Mouse (Mus musculus) lung, embryonic 16.5 days (tissue): ENCODE results near the gene Mpp2. TPM values are rescaled to one million over a fixed set of nuclear protein-coding genes. Genes with fewer than 3 reads are reported as not detected.

ENCODE experiments used
- ATAC-seq: fragments of 200-750 bp; cut with Nextera tagmentation; 2 replicates; pipeline ENCODE4 v1.8.0; 2017; ENCODE audit warnings: low read depth, mild to moderate bottlenecking, moderate library complexity
- H3K27ac ChIP-seq: fragments of 300-500 bp; sonication (generic); 2 replicates; pipeline ENCODE4 v1.5.1; 2014; ENCODE audit warnings: mild to moderate bottlenecking, control low read depth, low read length
- H3K27me3 ChIP-seq: fragments of 300-500 bp; sonication (generic); 2 replicates; pipeline ENCODE4 v1.6.1; 2014; ENCODE audit warnings: low read depth, low read length, mixed read lengths; ENCODE audit not compliant: control insufficient read depth, insufficient read depth
- H3K36me3 ChIP-seq: fragments of 300-500 bp; sonication (generic); 2 replicates; pipeline ENCODE4 v1.6.1; 2014; ENCODE audit warnings: low read length; ENCODE audit not compliant: control insufficient read depth, insufficient read depth
- H3K4me1 ChIP-seq: fragments of 300-500 bp; sonication (generic); replicated peaks from 2 replicates; pipeline ENCODE4 v1.6.1; 2014; ENCODE audit warnings: low read length, mixed read lengths; ENCODE audit not compliant: control insufficient read depth, insufficient read depth
- H3K4me2 ChIP-seq: fragments of 300-500 bp; sonication (generic); 2 replicates; pipeline ENCODE4 v1.6.1; 2014; ENCODE audit warnings: low read depth, low read length, control low read depth
- H3K4me3 ChIP-seq: fragments of 300-500 bp; sonication (generic); 2 replicates; pipeline ENCODE4 v1.5.1; 2014; ENCODE audit warnings: mild to moderate bottlenecking, low read length, control low read depth
- H3K9ac ChIP-seq: fragments of 300-500 bp; sonication (generic); 2 replicates; pipeline ENCODE4 v1.6.1; 2014; ENCODE audit warnings: low read length, control low read depth
- H3K9me3 ChIP-seq: fragments of 300-500 bp; sonication (generic); 2 replicates; pipeline ENCODE4 v1.6.1; 2016; ENCODE audit warnings: low read length; ENCODE audit not compliant: control insufficient read depth
- WGBS: fragments of 180-500 bp; shearing (Covaris S2); extraction: QIAGEN DNeasy Blood & Tissue Kit; methylation state at CpG from one replicate; pipeline ENCODE4 v1.1.7; 2014; 5-methylcytosine and 5-hydroxymethylcytosine counted together
- polyA plus RNA-seq: library from polyadenylated mRNA; unstranded; fragments of >200 nt; fragmentation: Nextera tagmentation; extraction: Ambion mirVana; gene quantifications from 2 replicates; pipeline ENCODE4 v1.2.1, GENCODE M21; 2015

Mpp2 gene
- polyA plus RNA-seq, 1 experiment from 2014 or later, result 6.4 TPM

GRCm38 (mm10) chr11:102043381-102043780 is 44.9 kb downstream of the Mpp2 start:
- no peak overlapping the region for H3K4me2 ChIP-seq
- WGBS, result 87% methylated on average over 6 of the region's 6 CpGs

GRCm38 (mm10) chr11:102042971-102043370 is 45.3 kb downstream of the Mpp2 start:
- H3K36me3 ChIP-seq, result no peaks in the 10 kb centered on the region
- no peak overlapping the region for H3K4me3 ChIP-seq
- H3K9me3 ChIP-seq, result no peaks in the 10 kb centered on the region
- H3K4me1 ChIP-seq, result peaks cover 5% of the 10 kb centered on the region; the same call in 1 of the 2 replicates
- H3K27me3 ChIP-seq, result no peaks in the 10 kb centered on the region
- H3K4me2 ChIP-seq, result no peak overlapping the region
- no peak for ATAC-seq
- H3K9ac ChIP-seq, result no peak overlapping the region
- 90% methylated on average over 13 of the region's 14 CpGs for WGBS
- no peak overlapping the region for H3K27ac ChIP-seq

More at GRCm38 (mm10) chr11:102043381-102043780, 44.9 kb downstream of the Mpp2 start:
- no peaks in the 10 kb centered on the region for H3K27me3 ChIP-seq
- no peak overlapping the region for H3K27ac ChIP-seq
- no peak for ATAC-seq
- H3K4me3 ChIP-seq, result no peak overlapping the region
- H3K36me3 ChIP-seq, result no peaks in the 10 kb centered on the region
- no peak overlapping the region for H3K9ac ChIP-seq
- H3K9me3 ChIP-seq, result no peaks in the 10 kb centered on the region
- H3K4me1 ChIP-seq, result peaks cover 5% of the 10 kb centered on the region; the same call in 1 of the 2 replicates

DNA sequence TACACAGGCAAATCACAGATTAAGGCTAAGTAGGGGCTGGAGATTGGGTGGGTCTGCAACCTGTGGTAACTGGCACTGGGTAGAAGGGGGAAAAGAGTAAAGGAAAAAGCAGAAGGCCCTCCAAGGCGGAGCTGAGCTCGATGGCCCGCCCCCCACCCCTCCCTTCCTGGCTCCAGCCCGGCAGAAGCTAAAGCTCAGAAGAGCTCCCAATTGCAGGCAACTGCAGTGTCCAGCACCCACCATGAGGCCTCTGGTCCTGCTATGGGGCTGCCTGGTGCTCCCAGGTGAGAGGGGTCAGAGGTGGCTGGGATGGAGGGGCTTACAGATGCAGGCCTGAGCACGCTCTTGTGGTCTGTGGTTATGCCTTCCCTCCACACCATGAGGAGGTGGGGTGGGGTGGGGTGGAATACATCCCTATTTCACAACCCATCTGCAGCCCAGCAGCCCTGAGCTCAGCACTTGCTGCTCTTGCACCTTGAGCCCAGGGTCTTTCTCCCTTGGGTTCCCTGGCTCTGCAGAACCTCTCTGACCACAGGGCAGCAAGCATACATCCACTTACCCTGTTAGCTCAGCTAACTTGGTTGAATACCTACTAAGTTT is 46.9 kb downstream of the Mpp2 start, which contains the start of gene Cd300lg:
TSS of gene Cd300lg (plus strand) at position 160 of the 600 bp plus-strand sequence.
- H3K9ac ChIP-seq, result no peak within 1 kb of the TSS
- ATAC-seq, result no peak
- 57% methylated on average over 5 of the region's 5 CpGs for WGBS
- H3K9me3 ChIP-seq, result no peaks in the 10 kb centered on the region
- no peak within 1 kb of the TSS for H3K27ac ChIP-seq
- H3K4me1 ChIP-seq, result peaks cover 5% of the 10 kb centered on the region; the same call in 1 of the 2 replicates
- no peaks in the 10 kb centered on the region for H3K36me3 ChIP-seq
- H3K27me3 ChIP-seq, result no peaks in the 10 kb centered on the region
- H3K4me3 ChIP-seq, result no peak within 1 kb of the TSS
- H3K4me2 ChIP-seq, result no peak within 1 kb of the TSS

GRCm38 (mm10) chr11:102040646-102041045 is 47.7 kb downstream of the Mpp2 start:
- Histone ChIP-seq H3K27ac (no peak overlapping the region), H3K4me3 (no peak overlapping the region), H3K36me3 (no peaks in the 10 kb centered on the region), H3K4me2 (no peak overlapping the region), H3K9ac (no peak overlapping the region), H3K9me3 (no peaks in the 10 kb centered on the region), H3K4me1 (peaks cover 5% of the 10 kb centered on the region; the same call in 1 of the 2 replicates), H3K27me3 (no peaks in the 10 kb centered on the region)
- ATAC-seq, result no peak
- WGBS, result 74% methylated on average over 4 of the region's 4 CpGs

DNA sequence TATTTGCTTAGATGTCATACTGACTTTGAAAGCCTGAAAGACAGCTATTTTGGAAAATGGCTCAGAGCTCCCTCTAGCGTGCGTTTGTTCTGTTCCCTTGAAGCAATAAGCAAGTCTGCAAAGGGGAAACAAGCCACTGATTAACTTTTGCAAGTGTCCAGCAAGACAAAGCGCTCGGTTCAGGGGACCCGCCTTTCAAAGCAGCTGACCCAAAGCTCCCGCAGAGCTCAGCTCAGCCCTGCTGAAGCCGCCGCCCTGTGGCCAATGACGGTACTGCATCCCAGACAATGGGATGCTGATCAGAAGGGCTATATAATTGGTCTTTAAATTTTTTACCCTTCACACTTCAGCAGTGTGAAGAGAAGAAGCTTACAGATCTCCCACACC is 48.2 kb downstream of the Mpp2 start:
- H3K4me1 ChIP-seq, result peaks cover 5% of the 10 kb centered on the region; the same call in 1 of the 2 replicates
- H3K36me3 ChIP-seq, result no peaks in the 10 kb centered on the region
- H3K4me2 ChIP-seq, result no peak overlapping the region
- no peak overlapping the region for H3K27ac ChIP-seq
- H3K9ac ChIP-seq, result no peak overlapping the region
- peak; percentile 96 for ATAC-seq
- H3K27me3 ChIP-seq, result no peaks in the 10 kb centered on the region
- WGBS, result 0% methylated on average over 9 of the region's 9 CpGs
- no peak overlapping the region for H3K4me3 ChIP-seq
- H3K9me3 ChIP-seq, result no peaks in the 10 kb centered on the region

DNA sequence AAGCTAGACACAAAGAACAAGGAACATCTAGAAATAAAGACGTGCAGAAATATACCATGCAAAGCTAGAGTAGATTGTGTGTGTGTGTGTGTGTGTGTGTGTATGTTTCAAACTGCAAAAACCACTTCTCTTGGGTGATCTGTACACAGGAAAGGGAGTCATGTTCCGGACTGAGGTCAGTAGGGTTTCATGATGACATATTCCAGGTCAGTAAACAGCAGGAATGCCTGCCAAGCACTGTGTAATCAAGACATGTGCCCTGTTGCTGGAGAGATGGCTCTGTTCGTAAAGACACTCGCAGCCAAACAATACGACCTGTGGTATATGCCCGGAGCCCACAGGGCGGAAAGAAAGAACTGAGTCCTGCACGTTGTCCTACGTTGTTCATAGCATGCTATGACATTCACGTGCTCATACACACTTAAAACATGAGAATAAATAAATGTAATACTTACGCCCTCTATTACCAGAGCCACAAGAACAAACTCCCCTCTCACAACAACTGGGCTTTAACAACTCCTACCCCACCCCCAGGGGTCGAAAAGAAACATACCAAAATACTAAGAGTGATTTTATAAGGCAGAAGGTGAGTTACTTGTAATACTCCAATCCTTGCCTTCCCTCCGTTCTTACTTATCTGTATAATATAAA is 48.7 kb downstream of the Mpp2 start:
- no peak overlapping the region for H3K4me3 ChIP-seq
- no peak overlapping the region for H3K9ac ChIP-seq
- H3K36me3 ChIP-seq, result no peaks in the 10 kb centered on the region
- no peaks in the 10 kb centered on the region for H3K9me3 ChIP-seq
- H3K4me2 ChIP-seq, result no peak overlapping the region
- peaks cover 5% of the 10 kb centered on the region; the same call in 1 of the 2 replicates for H3K4me1 ChIP-seq
- ATAC-seq, result no peak
- H3K27me3 ChIP-seq, result no peaks in the 10 kb centered on the region
- WGBS, result 49% methylated on average over 13 of the region's 13 CpGs
- H3K27ac ChIP-seq, result no peak overlapping the region

DNA sequence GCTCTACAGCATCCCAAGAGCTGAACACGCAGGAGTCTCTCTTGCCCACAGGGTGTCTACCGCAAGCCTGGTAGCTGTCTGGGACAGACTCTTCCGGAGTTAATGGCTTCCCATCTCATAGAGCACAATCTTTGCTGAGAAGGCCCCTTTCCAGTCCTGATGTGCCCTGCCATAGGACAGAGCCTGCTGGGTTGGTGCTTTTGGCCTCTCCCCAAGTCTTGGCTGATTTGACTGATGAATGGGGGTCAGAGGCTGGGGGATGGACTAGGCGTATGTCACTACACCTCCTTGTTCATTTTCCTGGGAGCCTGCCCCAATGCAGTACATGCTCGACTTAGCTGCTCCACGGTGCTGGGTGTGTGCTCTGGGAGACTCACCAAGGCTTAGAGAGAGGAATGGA is 50.5 kb downstream of the Mpp2 start:
- Histone ChIP-seq H3K4me2 (no peak overlapping the region), H3K4me3 (no peak overlapping the region), H3K27ac (no peak overlapping the region), H3K9me3 (no peaks in the 10 kb centered on the region), H3K4me1 (peaks cover 5% of the 10 kb centered on the region; the same call in 1 of the 2 replicates), H3K36me3 (no peaks in the 10 kb centered on the region), H3K27me3 (no peaks in the 10 kb centered on the region), H3K9ac (no peak overlapping the region)
- WGBS, result 68% methylated on average over 6 of the region's 6 CpGs
- ATAC-seq, result no peak

DNA sequence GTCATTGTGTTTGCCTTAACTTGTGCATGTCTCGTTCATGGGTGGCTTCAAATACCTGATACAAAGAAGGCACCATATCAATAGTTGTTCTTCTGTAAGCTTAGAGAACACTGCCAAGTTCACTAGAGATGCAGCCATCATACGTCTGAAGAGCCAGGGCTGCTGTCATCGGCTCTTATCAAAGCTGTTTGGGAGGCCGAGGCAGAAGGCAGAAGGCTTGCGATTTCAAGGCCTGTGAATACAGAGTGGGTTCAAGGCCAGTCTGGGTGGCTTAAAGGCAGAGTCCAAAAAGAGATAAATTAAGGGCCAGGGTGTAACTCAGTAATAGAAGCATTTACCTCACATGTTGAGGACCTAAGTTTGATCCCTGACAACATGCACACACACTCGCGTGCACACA is 52.0 kb downstream of the Mpp2 start:
- no peaks in the 10 kb centered on the region for H3K36me3 ChIP-seq
- no peak overlapping the region for H3K4me2 ChIP-seq
- no peak overlapping the region for H3K4me3 ChIP-seq
- peaks cover 5% of the 10 kb centered on the region; the same call in 1 of the 2 replicates for H3K4me1 ChIP-seq
- no peaks in the 10 kb centered on the region for H3K9me3 ChIP-seq
- WGBS, result 63% methylated on average over 7 of the region's 7 CpGs
- H3K27me3 ChIP-seq, result no peaks in the 10 kb centered on the region
- ATAC-seq, result no peak
- H3K9ac ChIP-seq, result no peak overlapping the region
- H3K27ac ChIP-seq, result no peak overlapping the region

- Histone ChIP-seq H3K27ac (no peak overlapping the region), H3K9me3 (no peaks in the 10 kb centered on the region), H3K36me3 (no peaks in the 10 kb centered on the region), H3K4me2 (no peak overlapping the region), H3K27me3 (no peaks in the 10 kb centered on the region; the same call in 1 of the 2 replicates), H3K4me3 (no peak overlapping the region), H3K4me1 (peaks cover 5% of the 10 kb centered on the region; the same call in 1 of the 2 replicates), H3K9ac (no peak overlapping the region)
- 60% methylated on average over 5 of the region's 5 CpGs for WGBS
- no peak for ATAC-seq
These were observed 52.8 kb downstream of the Mpp2 start for GRCm38 (mm10) chr11:102035456-102035960.
